Mouse (Mus musculus) gastrocnemius, adult 2 months (tissue): ENCODE results near the gene Vps18. TPM values are rescaled to one million over a fixed set of nuclear protein-coding genes. Genes with fewer than 3 reads are reported as not detected.

Experiments used
- DNase-seq: peaks from one replicate; pipeline ENCODE4 v3.0.0; 2022
- H3K27ac ChIP-seq: fragments of 200-600 bp; 2 replicates; pipeline ENCODE4 v1.8.1; 2022; ENCODE audit warnings: mild to moderate bottlenecking
- H3K4me3 ChIP-seq: fragments of 200-600 bp; 2 replicates; pipeline ENCODE4 v1.8.1; 2022; ENCODE audit warnings: mild to moderate bottlenecking, moderate library complexity
- CTCF ChIP-seq: fragments of 200-600 bp; IDR thresholded peaks from 2 replicates; pipeline ENCODE4 v1.8.1; 2022; ENCODE audit warnings: antibody characterized with exemption, mild to moderate bottlenecking, moderate library complexity
- intact Hi-C: fragments of 180-260 bp; cut with DNase I; formaldehyde crosslinking; loops from one replicate; pipeline ENCODE4 v1.15.1; 2025
- total RNA-seq, 2 experiments: library from RNA; stranded (reverse); gene quantifications; 2 replicates each; pipeline ENCODE4 v1.2.3; 2021

Gene Vps18
- total RNA-seq, 2 experiments from 2014 or later, result 10.9 to 11.7 TPM

DNA sequence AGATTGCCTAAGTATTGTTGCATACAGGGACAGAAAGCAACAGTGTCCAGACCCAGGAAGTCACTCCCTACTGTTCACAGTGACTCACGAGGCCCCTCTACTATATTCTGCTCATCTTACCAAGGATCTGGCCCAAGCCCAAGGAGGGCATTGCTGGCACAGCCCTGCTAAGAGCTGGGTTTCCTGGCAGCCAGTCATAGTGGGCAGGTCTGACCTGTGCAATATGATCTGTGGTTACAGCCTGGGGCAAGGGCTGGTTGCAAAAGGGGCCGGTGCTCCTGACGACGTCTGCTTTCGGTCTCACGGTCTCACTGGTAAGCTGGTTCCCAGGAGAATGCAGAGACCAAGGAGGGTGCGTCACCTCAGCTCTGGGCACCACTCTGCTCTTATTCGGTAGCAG lies 25.6 kb upstream of the Vps18 start:
- no peak for TF ChIP-seq CTCF
- Histone ChIP-seq H3K27ac (peak overlapping the region; percentile 68), H3K4me3 (peak overlapping the region; percentile 59)
- intact Hi-C loops, result no loop called here
- peak; percentile 91 for DNase-seq

DNA sequence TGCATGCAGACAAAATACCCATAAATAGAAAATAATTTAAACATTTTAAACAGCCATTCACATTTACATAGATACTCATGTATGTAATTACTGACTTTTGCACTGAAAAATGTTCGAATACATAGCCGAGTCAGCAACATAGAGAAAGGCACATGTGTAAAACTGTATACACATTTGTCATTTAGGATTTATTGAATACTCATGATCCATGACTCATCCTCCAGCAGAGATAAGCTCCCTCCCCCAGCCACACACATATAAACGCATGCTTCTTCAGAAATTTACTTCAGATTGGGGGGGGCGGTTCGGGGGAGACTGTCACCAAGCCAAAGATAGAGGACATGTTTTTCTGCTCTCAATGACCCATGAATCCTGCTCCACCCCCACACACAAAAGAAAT lies 24.7 kb upstream of the Vps18 start:
- TF ChIP-seq CTCF, result no peak

DNA sequence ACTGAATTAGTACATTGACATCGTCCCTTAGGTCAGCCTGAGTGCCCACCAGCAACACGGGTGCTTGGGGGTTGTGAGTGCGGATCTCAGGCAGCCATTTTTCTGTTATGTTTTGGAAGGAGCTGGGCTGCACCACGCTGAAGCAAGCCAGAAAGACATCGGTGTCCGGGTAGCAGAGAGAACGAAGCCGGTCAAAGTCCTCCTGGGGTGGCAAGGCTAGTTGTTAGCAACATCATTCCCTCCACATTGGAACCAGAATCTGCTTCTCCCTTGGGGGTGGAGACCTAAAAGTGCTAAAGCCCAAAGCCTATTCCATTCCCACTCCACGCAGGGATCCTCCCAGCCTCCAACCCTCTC lies 18.3 kb upstream of the Vps18 start:
- DNase-seq, result no peak
- no peak for TF ChIP-seq CTCF
- Histone ChIP-seq H3K4me3 (0 out of 2 replicates have a peak overlapping the region, but pooled peaks have one; percentile 72), H3K27ac (no peak overlapping the region)
- intact Hi-C loops, result no loop called here

More for the DNA sequence above, 24.7 kb upstream of the Vps18 start:
- Histone ChIP-seq H3K4me3 (no peak overlapping the region), H3K27ac (no peak overlapping the region)
- intact Hi-C loops, result no loop called here
- no peak for DNase-seq

DNA sequence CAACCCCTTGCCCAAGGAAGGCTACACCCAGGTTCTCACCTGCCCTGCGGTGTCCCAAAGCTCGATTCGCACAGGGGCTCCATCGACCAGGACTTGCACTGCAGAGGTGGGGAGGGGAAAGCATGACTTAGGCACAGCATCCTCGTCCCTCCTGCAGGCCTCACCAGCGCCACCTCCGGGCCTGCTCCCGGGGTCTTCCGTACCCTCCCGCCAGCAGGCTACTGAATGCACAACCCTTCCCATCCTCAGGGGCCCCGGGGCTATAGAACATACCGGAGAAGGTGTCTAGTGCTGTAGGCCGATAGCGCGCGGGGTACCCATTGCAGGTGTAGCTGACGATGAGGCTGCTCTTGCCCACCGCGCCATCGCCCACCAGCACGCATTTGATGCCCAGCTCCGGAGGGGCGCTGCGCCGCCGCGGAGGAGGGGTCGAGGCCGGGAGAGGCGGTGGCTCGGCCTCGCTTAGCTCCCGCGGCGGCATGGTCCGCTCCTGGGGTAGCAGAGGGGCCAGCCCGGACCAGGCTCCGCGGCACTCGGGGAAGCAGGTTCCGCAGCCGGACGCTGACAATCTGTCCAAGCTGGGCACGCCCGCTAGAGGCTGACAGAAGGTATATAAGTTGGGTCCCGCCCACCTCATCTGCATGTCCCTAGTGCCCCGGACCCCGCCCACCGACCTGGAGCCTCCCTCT lies 17.8 kb upstream of the Vps18 start, which contains the start of gene Rhov:
Gene Rhov (minus strand): TSS at position 630 of the 689 bp plus-strand sequence.
- H3K4me3 ChIP-seq, result peak within 1 kb of the TSS; percentile 72
- no peak for TF ChIP-seq CTCF
- H3K27ac ChIP-seq, result no peak within 1 kb of the TSS
- no peak for DNase-seq
- intact Hi-C loops, result no loop called here

DNA sequence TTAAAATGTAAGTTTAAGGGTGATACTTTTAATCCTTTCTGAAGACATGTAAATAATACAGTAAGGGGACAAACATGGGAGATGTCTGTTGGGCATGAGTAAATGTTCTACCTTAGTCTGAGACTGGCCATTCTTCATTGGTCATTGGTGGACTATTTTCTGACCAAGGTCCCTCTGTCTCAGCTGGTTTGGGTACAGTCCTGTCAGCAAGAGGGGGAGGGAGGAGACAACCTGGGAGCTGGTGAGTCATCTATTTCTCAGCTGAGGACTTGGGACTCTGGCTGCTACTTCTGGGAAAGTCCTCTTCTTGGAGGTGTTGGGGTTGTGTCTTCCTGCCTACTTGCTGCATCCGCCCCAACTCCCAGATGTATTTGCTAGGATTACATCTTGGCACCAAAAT lies 14.4 kb upstream of the Vps18 start:
- no peak for TF ChIP-seq CTCF
- Histone ChIP-seq H3K4me3 (no peak overlapping the region), H3K27ac (no peak overlapping the region)
- no peak for DNase-seq
- intact Hi-C loops, result no loop called here

DNA sequence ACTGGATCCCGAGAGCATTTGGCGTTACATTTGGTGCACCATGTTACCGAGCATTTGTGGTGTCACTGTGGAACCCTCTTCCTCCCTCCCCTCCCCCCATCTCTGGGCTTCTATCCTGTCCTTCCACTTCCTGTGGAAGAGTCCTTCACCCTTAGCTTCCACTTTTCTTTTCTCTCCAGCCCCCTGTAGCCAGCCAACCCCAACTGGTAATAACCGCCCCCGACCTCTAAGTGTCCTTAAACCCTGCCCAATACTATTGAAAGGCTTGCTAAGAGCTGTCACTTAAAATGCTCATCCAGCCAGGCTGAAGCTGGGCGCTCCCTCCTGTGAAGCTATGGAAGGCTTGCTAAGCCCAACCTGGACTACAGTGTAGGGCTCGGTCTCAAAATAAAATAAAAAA lies 11.6 kb upstream of the Vps18 start:
- DNase-seq, result no peak
- Histone ChIP-seq H3K4me3 (no peak overlapping the region), H3K27ac (no peak overlapping the region)
- no peak for TF ChIP-seq CTCF
- intact Hi-C loops, result no loop called here

DNA sequence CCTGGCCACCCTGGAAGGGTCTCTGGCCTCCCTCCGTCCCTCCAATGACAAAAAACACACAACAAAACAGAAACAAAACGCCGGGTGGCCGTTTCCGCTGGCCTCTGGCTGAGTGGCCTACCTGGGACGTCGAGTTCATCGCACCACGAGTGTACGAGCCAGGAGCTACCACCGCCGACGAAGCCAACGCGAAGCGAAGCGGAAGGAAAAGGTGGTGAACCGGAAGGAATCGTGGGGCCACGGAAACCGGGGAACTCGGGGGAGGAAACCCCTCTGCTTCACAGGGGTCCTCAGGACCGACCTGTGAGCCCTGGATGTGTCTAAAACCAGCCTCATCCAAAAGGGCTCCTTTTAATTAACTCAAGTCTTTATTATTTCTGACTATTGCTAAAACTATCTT lies 10.7 kb upstream of the Vps18 start:
- DNase-seq, result no peak
- Histone ChIP-seq H3K4me3 (no peak overlapping the region), H3K27ac (no peak overlapping the region)
- TF ChIP-seq CTCF, result no peak
- intact Hi-C loops, result no loop called here

DNA sequence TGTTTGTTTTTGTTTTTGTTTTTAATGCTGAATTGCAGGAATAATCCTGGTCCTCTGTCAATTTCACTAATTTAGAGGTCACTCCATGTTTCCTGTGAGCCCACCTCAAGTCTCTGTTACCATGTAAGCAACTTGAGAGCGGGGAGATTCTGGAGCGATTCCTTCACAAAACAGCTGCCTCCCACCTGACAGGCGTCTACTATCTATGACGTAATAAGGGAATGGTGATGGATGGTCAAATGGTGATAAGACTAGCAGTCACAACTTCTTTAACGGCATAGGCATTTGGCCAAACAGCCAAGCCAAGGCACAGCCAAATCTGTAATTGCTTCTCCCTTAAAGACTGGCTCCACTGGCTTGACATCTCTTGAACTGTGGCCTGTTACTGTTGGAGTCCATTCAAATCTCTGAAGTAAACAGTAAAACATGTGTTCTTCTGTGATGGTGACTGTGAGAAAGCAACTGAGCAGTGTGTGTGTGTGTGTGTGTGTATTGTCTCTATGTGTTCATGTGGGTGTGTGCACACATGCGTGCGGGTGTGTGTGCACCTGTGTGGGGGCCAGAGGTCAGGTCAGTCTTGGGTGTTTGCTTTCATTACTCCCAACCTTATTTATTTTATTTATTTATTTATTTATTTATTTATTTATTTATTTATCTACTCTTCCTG lies 6.5 kb upstream of the Vps18 start:
- DNase-seq, result no peak
- Histone ChIP-seq H3K4me3 (no peak overlapping the region), H3K27ac (no peak overlapping the region)
- no peak for TF ChIP-seq CTCF
- intact Hi-C loops, result loop anchor here (10.0 kb wide), 1 partner anchor 247 kb away; the partner anchor contains the start of gene Rpusd2

DNA sequence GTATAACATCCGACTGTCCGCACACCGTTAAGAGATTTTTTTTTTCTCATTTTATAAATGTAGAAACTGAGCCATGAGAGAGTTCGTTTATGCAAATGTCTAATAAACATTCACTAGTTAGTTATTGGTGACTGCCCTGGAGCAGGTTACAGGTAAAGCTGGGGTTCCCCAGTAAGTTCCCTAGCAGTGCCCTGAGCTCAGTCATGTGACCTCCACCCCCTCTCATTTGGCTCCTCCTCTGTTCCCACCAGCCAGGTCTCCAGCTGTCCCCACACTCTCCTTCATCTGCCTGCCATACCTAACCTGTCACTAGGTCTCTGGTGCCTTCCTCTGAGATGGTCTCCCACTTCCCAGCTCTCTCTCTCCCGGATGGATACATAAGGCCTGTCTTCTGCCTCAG lies 1.2 kb upstream of the Vps18 start:
- Histone ChIP-seq H3K27ac (no peak overlapping the region), H3K4me3 (no peak overlapping the region)
- no peak for DNase-seq
- no peak for TF ChIP-seq CTCF
- intact Hi-C loops, result loop anchor here (10.0 kb wide), 1 partner anchor 253 kb away; the partner anchor contains the start of gene Rpusd2

DNA sequence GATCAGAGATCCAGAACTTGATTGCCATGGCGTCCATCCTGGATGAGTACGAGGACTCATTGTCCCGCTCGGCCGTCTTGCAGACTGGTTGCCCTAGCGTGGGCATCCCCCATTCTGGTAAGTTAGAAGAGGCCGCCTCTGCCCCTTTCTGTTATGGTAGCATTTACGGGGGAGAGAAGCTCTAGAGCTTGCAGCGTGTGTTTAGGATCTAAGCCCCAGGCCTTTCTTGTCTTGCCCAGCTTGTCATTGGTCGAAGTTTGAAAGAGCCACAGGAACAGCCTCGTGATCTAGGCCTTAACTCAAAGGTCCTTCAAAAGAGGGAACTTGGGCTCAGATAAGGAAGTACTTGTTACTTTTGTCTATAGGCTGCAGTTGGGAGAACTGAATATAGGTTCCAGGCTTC lies 475 bp downstream of the Vps18 start:
- no peak for TF ChIP-seq CTCF

DNA sequence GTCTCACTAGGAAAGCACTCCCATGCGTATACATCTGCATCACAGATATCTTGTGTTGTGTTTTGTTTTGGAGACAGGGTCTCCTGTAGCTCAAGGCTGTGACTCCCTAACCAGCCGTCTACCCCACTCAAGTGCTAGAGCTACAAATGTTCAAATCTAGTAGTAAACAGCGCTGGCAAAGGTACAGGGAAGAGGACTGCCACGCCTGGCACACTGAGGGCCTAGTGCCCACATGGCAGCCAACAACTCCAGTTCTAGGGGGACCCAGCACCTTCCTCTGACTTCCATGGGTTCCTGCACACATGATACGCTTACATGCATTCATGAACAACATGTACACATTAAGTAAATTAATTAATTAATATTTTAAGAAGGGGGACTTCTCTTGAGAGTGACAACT lies 3.7 kb downstream of the Vps18 start:
- Histone ChIP-seq H3K4me3 (no peak overlapping the region), H3K27ac (no peak overlapping the region)
- no peak for TF ChIP-seq CTCF
- intact Hi-C loops, result no loop called here
- DNase-seq, result no peak

More for the DNA sequence above, 475 bp downstream of the Vps18 start:
- H3K27ac ChIP-seq, result peak overlapping the region; percentile 93
- DNase-seq, result peak; percentile 42
- intact Hi-C loops, result loop anchor here (10.0 kb wide), 1 partner anchor 254 kb away; the partner anchor contains the start of gene Rpusd2
- H3K4me3 ChIP-seq, result peak overlapping the region; percentile 94

DNA sequence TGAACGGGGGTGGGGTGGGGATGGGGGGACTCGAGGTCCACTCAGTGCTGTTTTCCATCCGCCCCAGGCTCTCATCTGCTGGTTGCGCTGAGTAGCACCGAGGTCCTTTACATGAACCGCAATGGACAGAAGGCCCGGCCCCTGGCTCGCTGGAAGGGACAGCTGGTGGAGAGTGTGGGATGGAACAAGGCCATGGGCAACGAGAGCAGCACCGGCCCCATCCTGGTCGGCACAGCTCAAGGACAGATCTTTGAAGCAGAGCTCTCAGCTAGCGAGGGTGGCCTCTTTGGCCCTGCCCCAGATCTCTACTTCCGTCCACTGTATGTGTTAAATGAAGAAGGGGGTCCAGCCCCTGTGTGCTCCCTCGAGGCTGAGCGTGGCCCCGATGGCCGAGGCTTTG lies 4.3 kb downstream of the Vps18 start:
- TF ChIP-seq CTCF, result no peak
- no peak for DNase-seq
- Histone ChIP-seq H3K4me3 (no peak overlapping the region), H3K27ac (no peak overlapping the region)
- intact Hi-C loops, result no loop called here

DNA sequence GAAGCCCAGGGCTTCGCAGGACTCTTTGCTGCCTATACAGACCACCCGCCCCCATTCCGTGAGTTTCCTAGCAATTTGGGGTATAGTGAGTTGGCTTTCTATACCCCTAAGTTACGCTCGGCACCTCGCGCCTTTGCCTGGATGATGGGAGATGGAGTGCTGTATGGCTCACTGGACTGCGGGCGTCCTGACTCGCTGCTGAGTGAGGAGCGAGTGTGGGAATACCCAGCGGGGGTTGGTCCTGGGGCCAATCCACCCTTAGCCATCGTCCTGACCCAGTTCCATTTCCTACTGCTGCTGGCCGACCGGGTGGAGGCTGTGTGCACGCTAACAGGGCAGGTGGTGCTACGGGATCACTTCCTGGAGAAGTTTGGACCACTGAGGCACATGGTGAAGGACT lies 4.8 kb downstream of the Vps18 start:
- Histone ChIP-seq H3K27ac (no peak overlapping the region), H3K4me3 (no peak overlapping the region)
- intact Hi-C loops, result no loop called here
- TF ChIP-seq CTCF, result no peak
- no peak for DNase-seq
